Mouse (Mus musculus) heart, embryonic 14.5 days (tissue): Measurements from ENCODE around the gene Ldlrad3. TPM values are rescaled to one million over a fixed set of nuclear protein-coding genes. Genes with fewer than 3 reads are reported as not detected.

Experiments used
- ATAC-seq: fragments of 200-750 bp; cut with Nextera tagmentation; 2 replicates; pipeline ENCODE4 v1.8.0; 2017; ENCODE audit warnings: low read depth, moderate TSS enrichment; ENCODE audit not compliant: insufficient number of reproducible peaks, insufficient read depth, low FRiP score
- H3K27ac ChIP-seq, 2 experiments: fragments of 200-500 bp in 1 of 2; fragments of 300-500 bp in 1 of 2; sonication (generic) in 1 of 2; replicated peaks in 1 of 2; 2 replicates each; pipeline ENCODE4 v1.5.1; 2012 to 2014; ENCODE audit warnings: low read depth in 2 of 2, low read length in 2 of 2, control low read depth in 1 of 2, mild to moderate bottlenecking in 1 of 2, mixed read lengths in 1 of 2; ENCODE audit not compliant: control insufficient read depth in 1 of 2, insufficient read depth in 1 of 2
- H3K27me3 ChIP-seq: fragments of 300-500 bp; sonication (generic); 2 replicates; pipeline ENCODE4 v1.6.1; 2014; ENCODE audit warnings: mild to moderate bottlenecking, low read length, control low read depth; ENCODE audit not compliant: control insufficient read depth, insufficient read depth
- H3K36me3 ChIP-seq: fragments of 300-500 bp; sonication (generic); 2 replicates; pipeline ENCODE4 v1.6.1; 2014; ENCODE audit warnings: mild to moderate bottlenecking, control low read depth, low read length, mixed read lengths; ENCODE audit not compliant: control insufficient read depth, insufficient read depth
- H3K4me1 ChIP-seq, 2 experiments: fragments of 200-500 bp in 1 of 2; fragments of 300-500 bp in 1 of 2; sonication (generic) in 1 of 2; 2 replicates each; pipeline ENCODE4 v1.6.1; 2012 to 2014; ENCODE audit warnings: low read length in 2 of 2, control low read depth in 1 of 2, mixed read lengths in 1 of 2; ENCODE audit not compliant: control insufficient read depth in 2 of 2, insufficient read depth in 2 of 2
- H3K4me2 ChIP-seq: fragments of 300-500 bp; sonication (generic); 2 replicates; pipeline ENCODE4 v1.6.1; 2014; ENCODE audit warnings: mild to moderate bottlenecking, low read length
- H3K4me3 ChIP-seq, 2 experiments: fragments of 200-500 bp in 1 of 2; fragments of 300-500 bp in 1 of 2; sonication (generic) in 1 of 2; 2 replicates each; pipeline ENCODE4 v1.5.1; 2012 to 2014; ENCODE audit warnings: low read length in 2 of 2, mild to moderate bottlenecking in 2 of 2, control low read depth in 1 of 2, low read depth in 1 of 2, moderate library complexity in 1 of 2; ENCODE audit not compliant: control insufficient read depth in 1 of 2, insufficient read depth in 1 of 2
- H3K9ac ChIP-seq: fragments of 300-500 bp; sonication (generic); 2 replicates; pipeline ENCODE4 v1.6.1; 2014; ENCODE audit warnings: mild to moderate bottlenecking, low read length
- H3K9me3 ChIP-seq: fragments of 300-500 bp; sonication (generic); 2 replicates; pipeline ENCODE4 v1.6.1; 2016; ENCODE audit warnings: low read length, control low read depth; ENCODE audit not compliant: control insufficient read depth
- WGBS: fragments of 180-500 bp; shearing (Covaris S2); extraction: QIAGEN DNeasy Blood & Tissue Kit; methylation state at CpG from one replicate; pipeline ENCODE4 v1.1.7; 2014; 5-methylcytosine and 5-hydroxymethylcytosine counted together
- polyA plus RNA-seq: library from polyadenylated mRNA; unstranded; fragments of >200 nt; fragmentation: Nextera tagmentation; extraction: Ambion mirVana; gene quantifications from 2 replicates; pipeline ENCODE4 v1.2.1, GENCODE M21; 2014

Ldlrad3 gene
- polyA plus RNA-seq, 1 experiment from 2014 or later: 13.7 TPM

DNA sequence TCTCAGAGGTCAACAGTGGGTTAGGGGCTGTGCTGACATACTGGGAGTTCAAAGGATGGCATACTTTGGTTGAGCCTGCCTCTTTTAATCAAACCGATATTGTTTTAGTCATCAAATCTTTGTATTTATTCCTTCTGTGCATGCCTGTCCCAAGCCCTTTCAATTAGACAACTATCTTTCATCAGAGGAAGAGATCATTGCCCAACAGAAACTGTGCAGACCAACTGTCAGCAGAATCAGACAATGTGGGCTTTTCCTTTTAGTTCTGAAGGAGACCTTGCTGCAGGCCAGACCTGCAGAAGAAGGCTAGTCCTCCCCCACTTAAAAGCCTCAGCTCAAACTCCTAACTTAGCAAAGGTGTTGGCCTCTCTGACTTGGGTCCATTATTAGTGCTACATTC lies 41.9 kb downstream of the Ldlrad3 start:
- H3K27me3 ChIP-seq: no peaks in the 10 kb centered on the region
- no peak overlapping the region for H3K4me3 ChIP-seq
- H3K4me1 ChIP-seq: no peaks in the 10 kb centered on the region
- H3K9ac ChIP-seq: no peak overlapping the region
- H3K27ac ChIP-seq: no peak overlapping the region
- 100% methylated on average over 1 of the region's 1 CpGs for WGBS
- no peaks in the 10 kb centered on the region for H3K9me3 ChIP-seq
- no peaks in the 10 kb centered on the region for H3K36me3 ChIP-seq
- no peak overlapping the region for H3K4me2 ChIP-seq
- no peak for ATAC-seq

DNA sequence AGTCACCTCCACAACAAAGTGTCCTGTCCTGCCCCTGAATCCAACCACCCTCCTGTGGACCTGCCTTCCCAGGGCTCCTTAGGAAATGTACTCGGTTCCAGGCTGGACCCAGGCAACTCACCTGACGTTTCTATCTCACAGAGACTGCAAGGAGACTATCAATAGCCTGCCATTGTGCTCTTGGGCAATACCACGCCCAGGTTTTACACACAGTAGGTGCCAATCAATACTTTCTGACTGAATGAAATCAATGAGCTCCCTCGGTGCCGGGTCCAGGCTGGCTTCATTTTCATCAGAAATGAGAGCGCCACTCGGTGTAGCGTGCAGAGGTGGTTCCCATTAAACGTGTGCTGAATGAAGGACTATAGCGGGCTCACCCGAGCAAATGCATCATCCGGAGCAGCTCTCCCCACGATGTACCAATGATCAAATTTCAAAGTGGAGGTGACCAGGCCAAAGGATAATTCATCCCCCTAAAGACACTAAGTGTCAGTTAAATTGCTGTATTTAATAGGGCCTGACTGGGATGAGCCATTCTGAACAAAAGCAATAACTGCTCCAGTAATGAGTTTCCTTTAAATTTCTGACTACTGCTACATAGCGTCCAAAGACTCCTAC lies 43.4 kb downstream of the Ldlrad3 start:
- Histone ChIP-seq H3K9me3 (no peaks in the 10 kb centered on the region), H3K36me3 (no peaks in the 10 kb centered on the region), H3K4me1 (no peaks in the 10 kb centered on the region), H3K4me3 (no peak overlapping the region), H3K27me3 (no peaks in the 10 kb centered on the region), H3K9ac (no peak overlapping the region), H3K27ac (no peak overlapping the region), H3K4me2 (no peak overlapping the region)
- WGBS: 84% methylated on average over 14 of the region's 14 CpGs
- no peak for ATAC-seq

DNA sequence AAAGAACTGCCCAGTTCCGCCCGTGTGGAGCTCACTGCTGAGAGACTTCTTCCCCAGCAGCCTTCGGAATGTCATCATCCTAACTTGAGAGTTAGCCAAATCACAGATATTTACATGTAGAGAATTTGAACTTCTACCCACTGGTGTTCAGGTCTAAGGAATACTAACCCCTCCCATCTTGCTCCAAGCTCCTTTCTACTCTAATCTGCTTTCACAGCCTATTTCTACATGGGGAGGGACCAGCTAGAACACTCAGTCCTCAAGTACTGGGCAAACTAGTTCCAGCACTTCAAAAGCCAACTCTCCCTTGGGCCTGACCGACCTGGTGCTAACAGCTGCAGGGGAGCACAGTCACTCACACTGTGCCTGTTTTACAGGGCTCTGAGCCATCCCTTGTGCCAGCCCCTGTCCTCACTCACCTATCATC lies 44.0 kb downstream of the Ldlrad3 start:
- no peak overlapping the region for H3K9ac ChIP-seq
- H3K4me3 ChIP-seq: no peak overlapping the region
- H3K27me3 ChIP-seq: no peaks in the 10 kb centered on the region
- H3K27ac ChIP-seq: no peak overlapping the region
- no peaks in the 10 kb centered on the region for H3K9me3 ChIP-seq
- H3K36me3 ChIP-seq: no peaks in the 10 kb centered on the region
- WGBS: 68% methylated on average over 4 of the region's 4 CpGs
- no peak overlapping the region for H3K4me2 ChIP-seq
- no peak for ATAC-seq
- no peaks in the 10 kb centered on the region for H3K4me1 ChIP-seq

DNA sequence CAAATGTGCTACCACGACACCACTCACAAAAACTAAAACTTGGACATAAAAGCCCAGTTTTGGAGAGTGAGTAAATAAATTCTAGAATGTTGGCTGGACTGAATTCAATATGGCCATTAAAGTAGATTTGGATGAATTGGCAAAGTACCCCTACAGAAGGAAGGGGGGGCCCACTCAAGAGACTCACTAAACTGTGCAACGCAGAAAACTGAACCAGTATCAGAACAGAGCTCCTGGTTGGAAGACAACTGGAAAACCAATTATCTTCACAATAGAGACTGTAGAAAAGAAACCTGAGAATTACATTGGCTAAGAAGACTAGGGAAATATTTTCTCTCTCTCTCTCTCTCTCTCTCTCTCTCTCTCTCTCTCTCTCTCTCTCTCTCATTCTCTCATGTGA lies 45.0 kb downstream of the Ldlrad3 start:
- Histone ChIP-seq H3K9ac (no peak overlapping the region), H3K27me3 (no peaks in the 10 kb centered on the region), H3K4me3 (no peak overlapping the region), H3K9me3 (no peaks in the 10 kb centered on the region), H3K27ac (no peak overlapping the region), H3K4me1 (no peaks in the 10 kb centered on the region), H3K4me2 (no peak overlapping the region), H3K36me3 (no peaks in the 10 kb centered on the region)
- WGBS: 95% methylated on average over 2 of the region's 2 CpGs
- ATAC-seq: no peak

DNA sequence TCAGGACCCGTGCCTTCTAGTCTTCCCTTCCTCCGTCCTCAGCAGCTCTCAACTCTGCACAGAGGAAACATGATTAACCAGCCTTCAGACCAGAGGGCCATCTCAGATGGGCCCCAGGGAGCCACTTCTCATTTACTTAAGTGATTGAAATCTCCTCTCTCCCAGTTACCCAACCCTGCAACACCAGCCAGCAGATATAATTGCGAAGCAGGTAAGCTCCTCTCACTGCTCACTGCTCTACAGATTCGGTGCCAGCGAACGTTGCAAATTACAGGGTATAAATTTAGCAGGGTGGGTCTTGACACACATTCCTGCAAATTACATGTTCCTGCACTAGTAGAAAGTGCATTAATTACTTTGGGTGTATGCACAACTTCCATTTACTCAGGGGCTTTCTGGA lies 48.3 kb downstream of the Ldlrad3 start:
- Histone ChIP-seq H3K9me3 (no peaks in the 10 kb centered on the region), H3K4me1 (peaks cover 0 to 2% of the 10 kb centered on the region in 2 experiments; a peak in 1 of 4 replicates), H3K27ac (no peak overlapping the region), H3K4me3 (no peak overlapping the region), H3K9ac (no peak overlapping the region), H3K4me2 (no peak overlapping the region), H3K27me3 (no peaks in the 10 kb centered on the region), H3K36me3 (no peaks in the 10 kb centered on the region)
- 49% methylated on average over 6 of the region's 6 CpGs for WGBS
- no peak for ATAC-seq

DNA sequence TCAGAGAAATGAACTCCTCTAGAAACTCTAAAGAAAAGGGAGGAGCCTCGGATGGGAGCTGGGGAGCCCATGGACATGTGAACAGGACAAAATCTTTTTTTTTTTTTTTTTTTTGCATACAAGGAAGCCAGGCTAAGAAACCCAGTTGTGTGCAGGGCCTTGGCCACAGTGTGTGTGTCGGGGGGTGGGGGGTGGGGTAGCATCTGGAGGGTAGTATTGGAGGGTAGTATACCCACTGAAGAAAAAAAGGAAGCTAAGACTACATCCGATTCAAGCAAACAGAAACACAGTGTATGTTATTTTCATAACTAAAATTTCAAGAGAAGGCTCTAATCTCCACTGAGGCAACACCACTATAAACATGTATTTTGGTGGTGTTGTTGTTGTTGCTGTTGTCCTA lies 50.0 kb downstream of the Ldlrad3 start:
- WGBS: 82% methylated on average over 3 of the region's 3 CpGs
- Histone ChIP-seq H3K4me2 (no peak overlapping the region), H3K9ac (no peak overlapping the region), H3K9me3 (no peaks in the 10 kb centered on the region), H3K4me1 (peaks cover 0 to 2% of the 10 kb centered on the region in 2 experiments; a peak in 1 of 4 replicates), H3K36me3 (no peaks in the 10 kb centered on the region), H3K27ac (no peak overlapping the region), H3K27me3 (no peaks in the 10 kb centered on the region), H3K4me3 (no peak overlapping the region)
- no peak for ATAC-seq

DNA sequence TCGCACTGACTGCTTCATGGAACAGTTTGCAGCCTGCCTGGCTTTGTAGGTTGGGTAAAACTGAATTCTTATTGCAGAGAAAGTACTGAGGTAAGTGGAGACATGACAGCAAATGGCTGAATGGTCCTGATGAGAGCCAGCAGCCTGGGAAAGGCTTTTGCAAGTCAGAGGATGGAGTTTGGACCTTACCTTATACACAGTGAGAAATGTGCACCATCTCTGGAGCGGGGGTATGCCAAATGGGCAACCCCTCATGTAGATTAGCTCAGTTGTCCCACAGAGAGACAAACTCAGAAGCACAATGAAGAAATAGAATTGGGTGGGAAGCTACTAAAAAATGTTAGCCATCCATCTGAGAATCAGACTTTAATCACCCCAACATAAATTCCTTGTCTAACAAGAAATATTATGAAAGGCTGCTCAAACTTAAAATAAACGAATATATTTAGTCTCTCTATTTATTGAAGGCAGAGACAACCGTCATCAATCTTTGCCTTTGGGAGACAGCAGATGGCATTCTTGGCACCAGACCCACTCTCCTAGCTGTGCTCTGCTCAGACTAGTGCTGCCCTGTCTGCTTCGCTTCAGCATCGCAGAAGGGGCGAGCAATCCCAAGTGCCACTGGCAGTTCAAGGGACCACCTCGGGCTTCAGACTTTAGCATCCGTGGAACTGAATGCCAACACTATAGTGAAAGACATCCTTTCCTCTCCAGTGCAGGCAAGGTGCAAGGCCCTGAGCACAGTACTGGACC lies 51.5 kb downstream of the Ldlrad3 start:
- no peak overlapping the region for H3K4me2 ChIP-seq
- no peaks in the 10 kb centered on the region for H3K36me3 ChIP-seq
- ATAC-seq: no peak
- H3K27me3 ChIP-seq: no peaks in the 10 kb centered on the region
- H3K4me3 ChIP-seq: no peak overlapping the region
- no peak overlapping the region for H3K27ac ChIP-seq
- no peaks in the 10 kb centered on the region for H3K9me3 ChIP-seq
- no peak overlapping the region for H3K9ac ChIP-seq
- 76% methylated on average over 9 of the region's 9 CpGs for WGBS
- H3K4me1 ChIP-seq: peaks cover 0 to 2% of the 10 kb centered on the region in 2 experiments; a peak in 1 of 4 replicates
